Mouse (Mus musculus) heart, adult 2 months (tissue): ENCODE data around the gene Galnt18. TPM values are rescaled to one million over a fixed set of nuclear protein-coding genes. Genes with fewer than 3 reads are reported as not detected.

Experiments
- DNase-seq, 2 experiments: peaks; one replicate each; pipeline ENCODE4 v3.0.0; 2021
- H3K27ac ChIP-seq: fragments of 200-600 bp; 2 replicates; pipeline ENCODE4 v1.8.1; 2022
- H3K27me3 ChIP-seq: fragments of 200-500 bp; 2 replicates; pipeline ENCODE4 v1.6.1; 2012; ENCODE audit warnings: mild to moderate bottlenecking, low read length, inconsistent platforms, mixed read lengths; ENCODE audit not compliant: control insufficient read depth, insufficient read depth
- H3K36me3 ChIP-seq: fragments of 200-500 bp; 2 replicates; pipeline ENCODE4 v1.6.1; 2012; ENCODE audit warnings: low read length, inconsistent platforms; ENCODE audit not compliant: control insufficient read depth, insufficient read depth
- H3K4me1 ChIP-seq: fragments of 200-500 bp; 2 replicates; pipeline ENCODE4 v1.6.1; 2011; ENCODE audit warnings: low read length; ENCODE audit not compliant: control insufficient read depth, insufficient read depth
- H3K4me3 ChIP-seq: fragments of 200-600 bp; 2 replicates; pipeline ENCODE4 v1.8.1; 2022
- H3K79me2 ChIP-seq: fragments of 200-500 bp; replicated peaks from 2 replicates; pipeline ENCODE4 v1.6.1; 2012; ENCODE audit warnings: mild to moderate bottlenecking, inconsistent platforms, low read length, moderate library complexity, mixed read lengths; ENCODE audit not compliant: control insufficient read depth, insufficient read depth
- H3K9ac ChIP-seq: fragments of 200-500 bp; 2 replicates; pipeline ENCODE4 v1.6.1; 2012; ENCODE audit warnings: low read depth, mild to moderate bottlenecking, control low read depth, inconsistent platforms, low read length, mixed read lengths
- CTCF ChIP-seq: fragments of 200-600 bp; IDR thresholded peaks from 2 replicates; pipeline ENCODE4 v1.8.1; 2022; ENCODE audit warnings: antibody characterized with exemption, mild to moderate bottlenecking, moderate library complexity
- EP300 ChIP-seq: fragments of 200-500 bp; IDR thresholded peaks from 2 replicates; pipeline ENCODE4 v1.6.1; 2011; ENCODE audit warnings: low read depth, low read length, control low read depth; ENCODE audit not compliant: insufficient read depth
- POLR2A ChIP-seq: fragments of 200-500 bp; IDR thresholded peaks from 2 replicates; pipeline ENCODE4 v1.6.1; 2011; ENCODE audit warnings: mild to moderate bottlenecking, low read depth, low read length, control low read depth; ENCODE audit not compliant: insufficient read depth
- WGBS: fragments of 180-500 bp; shearing (Covaris S2); methylation state at CpG from one replicate; pipeline ENCODE4 v1.1.7; 2018; 5-methylcytosine and 5-hydroxymethylcytosine counted together
- intact Hi-C: fragments of 180-260 bp; cut with DNase I; formaldehyde crosslinking; loops from one replicate; pipeline ENCODE4 v1.15.1; 2025
- polyA plus RNA-seq: library from polyadenylated mRNA; depleted of rRNA; stranded (reverse); fragments of >200 nt; gene quantifications from 2 replicates; pipeline ENCODE4 v1.2.3, GENCODE M21; 2012
- total RNA-seq, 2 experiments: library from RNA; stranded (reverse); gene quantifications; 2 replicates each; pipeline ENCODE4 v1.2.3; 2021

Gene Galnt18
- total and polyA plus RNA-seq, 3 experiments: 11.4 to 13.6 (median 12.1) TPM

DNA sequence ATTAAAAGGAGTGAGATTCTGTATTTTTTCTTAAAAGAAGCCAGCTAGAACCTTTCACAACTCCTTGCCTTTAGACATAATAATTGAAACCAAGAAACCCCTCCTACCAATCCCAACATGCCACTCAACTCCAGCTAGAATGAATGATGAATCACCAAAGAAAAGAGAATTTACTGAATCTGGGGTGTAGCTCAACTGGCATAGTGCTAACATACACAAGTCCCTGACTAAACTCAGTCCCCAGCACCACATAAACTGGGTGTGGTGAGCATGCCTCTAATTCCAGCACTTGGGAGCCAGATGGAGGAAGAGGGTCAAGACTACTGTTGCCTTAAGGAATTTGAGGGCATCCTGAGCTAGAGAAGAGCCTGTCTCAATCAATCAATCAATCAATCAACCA, 83.6 kb downstream of the Galnt18 start:
- intact Hi-C loops: loop anchor here (10.0 kb wide), 1 partner anchor 239 kb away; no protein-coding TSS in a partner anchor
- no peak overlapping the region for H3K4me3 ChIP-seq
- H3K79me2 ChIP-seq: no peaks in the 10 kb centered on the region; the same call in 1 of the 2 replicates
- TF ChIP-seq POLR2A (no peak), EP300 (no peak), CTCF (no peak)
- H3K27ac ChIP-seq: no peak overlapping the region
- peaks cover 13% of the 10 kb centered on the region for H3K4me1 ChIP-seq
- H3K27me3 ChIP-seq: no peaks in the 10 kb centered on the region
- H3K9ac ChIP-seq: no peak overlapping the region
- DNase-seq: no peak
- no peaks in the 10 kb centered on the region; the same call in 1 of the 2 replicates for H3K36me3 ChIP-seq

DNA sequence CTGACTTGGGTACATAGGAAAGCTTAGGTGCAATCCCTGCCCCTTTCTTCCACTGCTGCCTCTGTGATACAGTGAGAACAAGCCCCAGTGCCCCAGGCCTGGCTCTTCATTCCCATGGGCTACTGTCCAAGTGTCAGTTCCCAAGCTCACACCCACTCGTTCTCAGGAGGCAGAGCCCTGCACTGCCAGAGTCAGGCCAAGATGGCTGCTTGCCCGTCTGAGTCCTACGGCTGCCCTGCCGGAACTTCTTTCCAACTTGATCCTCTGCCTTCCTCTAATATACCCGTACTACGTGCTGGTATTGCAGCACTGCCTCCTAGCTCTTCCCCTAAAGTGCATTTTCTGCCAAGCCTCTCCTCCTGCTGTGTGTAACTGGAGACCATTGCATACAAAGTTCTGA, 85.5 kb downstream of the Galnt18 start:
- WGBS: 21% methylated on average over 6 of the region's 6 CpGs
- peak; percentile 65 to 83 for DNase-seq
- Histone ChIP-seq H3K27ac (peak overlapping the region; percentile 52), H3K79me2 (no peaks in the 10 kb centered on the region; the same call in 1 of the 2 replicates), H3K9ac (no peak overlapping the region), H3K4me1 (peaks cover 12% of the 10 kb centered on the region), H3K36me3 (no peaks in the 10 kb centered on the region; the same call in 1 of the 2 replicates), H3K4me3 (no peak overlapping the region), H3K27me3 (no peaks in the 10 kb centered on the region)
- no peak for TF ChIP-seq POLR2A
- TF ChIP-seq EP300: 0 out of 2 replicates have a peak, but pooled peaks have one; percentile 50
- intact Hi-C loops: loop anchor here (5.0 to 10.0 kb wide), 3 partner anchors 33 to 240 kb away; no protein-coding TSS in a partner anchor

- H3K9ac ChIP-seq: peak overlapping the region; percentile 57
- H3K36me3 ChIP-seq: no peaks in the 10 kb centered on the region; the same call in 1 of the 2 replicates
- no peaks in the 10 kb centered on the region; the same call in 1 of the 2 replicates for H3K79me2 ChIP-seq
- 31% methylated on average over 9 of the region's 9 CpGs for WGBS
- H3K27ac ChIP-seq: peak overlapping the region; percentile 86
- peaks cover 12% of the 10 kb centered on the region for H3K4me1 ChIP-seq
- TF ChIP-seq CTCF (no peak), EP300 (peak; percentile 68), POLR2A (peak; percentile 85)
- H3K27me3 ChIP-seq: no peaks in the 10 kb centered on the region
- DNase-seq: peak; percentile 72 to 85
- intact Hi-C loops: loop anchor here (2.0 to 10.0 kb wide), 4 partner anchors 16 to 242 kb away; no protein-coding TSS in a partner anchor
- H3K4me3 ChIP-seq: peak overlapping the region; percentile 43
These were observed 87.0 kb downstream of the Galnt18 start for GRCm38 (mm10) chr7:111692641-111693261.

DNA sequence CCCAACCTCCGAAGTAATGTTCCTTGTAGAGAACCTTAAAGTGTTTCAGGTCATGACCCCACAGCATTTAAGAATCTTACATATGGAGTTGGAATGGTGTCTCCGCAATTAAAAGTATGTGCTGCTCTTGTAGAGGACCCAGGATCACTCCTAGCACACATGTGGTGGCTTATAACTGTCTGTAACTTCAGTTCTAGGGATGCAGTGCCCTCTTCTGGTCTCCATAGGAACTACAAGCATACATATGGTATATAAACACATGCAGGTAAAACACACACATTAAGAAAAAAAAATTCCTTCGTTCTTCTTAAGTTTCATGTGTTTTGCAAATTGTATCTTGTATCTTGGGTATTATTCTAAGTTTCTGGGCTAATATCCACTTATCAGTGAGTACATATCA, 99.7 kb downstream of the Galnt18 start:
- H3K36me3 ChIP-seq: no peaks in the 10 kb centered on the region
- TF ChIP-seq POLR2A: no peak
- peak; percentile 53 for TF ChIP-seq CTCF
- no peak overlapping the region for H3K9ac ChIP-seq
- no peak for DNase-seq
- 97% methylated on average over 3 of the region's 3 CpGs for WGBS
- peaks cover 1% of the 10 kb centered on the region; the same call in 1 of the 2 replicates for H3K79me2 ChIP-seq
- H3K27ac ChIP-seq: no peak overlapping the region
- no peaks in the 10 kb centered on the region for H3K27me3 ChIP-seq
- peaks cover 10% of the 10 kb centered on the region for H3K4me1 ChIP-seq
- H3K4me3 ChIP-seq: no peak overlapping the region
- intact Hi-C loops: no loop called here

DNA sequence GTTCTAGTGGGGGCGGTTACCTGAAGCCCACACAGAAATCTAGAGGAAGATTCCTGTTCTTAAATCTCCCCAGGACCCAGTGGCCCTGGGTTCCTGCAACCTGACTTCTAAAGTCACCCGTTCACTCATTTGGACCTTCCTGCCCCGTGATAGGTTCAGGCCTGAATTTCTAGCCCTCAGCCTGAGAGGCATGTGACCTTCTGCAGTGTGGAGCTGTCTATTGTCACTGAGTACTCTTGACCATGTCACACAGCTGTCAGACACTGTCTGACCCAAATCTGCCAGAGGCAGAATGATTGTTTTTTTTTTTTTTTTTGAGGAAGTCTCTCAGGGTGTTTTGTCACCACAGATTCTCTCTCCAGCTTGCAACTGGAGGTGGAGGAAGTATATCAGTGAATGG, 103.3 kb downstream of the Galnt18 start:
- Histone ChIP-seq H3K4me3 (no peak overlapping the region), H3K27me3 (no peaks in the 10 kb centered on the region), H3K36me3 (no peaks in the 10 kb centered on the region), H3K79me2 (peaks cover 1% of the 10 kb centered on the region; the same call in 1 of the 2 replicates), H3K27ac (no peak overlapping the region; the same call in 1 of the 2 replicates), H3K4me1 (peaks cover 12% of the 10 kb centered on the region), H3K9ac (no peak overlapping the region)
- peak in 1 of 2 experiments; percentile 34 for DNase-seq
- WGBS: 59% methylated on average over 3 of the region's 3 CpGs
- no peak for TF ChIP-seq CTCF
- TF ChIP-seq POLR2A: no peak
- TF ChIP-seq EP300: peak; percentile 90
- intact Hi-C loops: loop anchor here (2.0 to 5.0 kb wide), 2 partner anchors 16 to 124 kb away; no protein-coding TSS in a partner anchor

DNA sequence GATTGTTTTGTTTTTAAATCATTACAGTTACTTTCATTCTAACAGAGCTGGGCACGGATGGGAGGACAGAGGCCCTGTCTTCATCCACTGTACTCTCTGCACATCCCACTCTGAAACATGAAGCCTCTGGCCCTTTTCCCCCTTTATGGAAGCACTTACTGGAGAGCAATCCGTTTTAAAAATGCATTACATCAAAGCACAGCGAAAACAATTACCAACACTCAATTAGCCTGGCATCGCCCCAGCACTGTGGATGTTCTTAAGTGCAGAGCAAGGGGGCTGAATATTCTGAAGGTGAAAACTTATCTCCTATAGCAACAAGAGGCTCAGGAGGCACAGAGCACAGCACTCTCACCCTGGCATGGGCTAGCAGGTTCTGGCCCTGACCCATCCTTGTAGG, 107.3 kb downstream of the Galnt18 start:
- 63% methylated on average over 4 of the region's 4 CpGs for WGBS
- H3K27ac ChIP-seq: no peak overlapping the region
- intact Hi-C loops: no loop called here
- peaks cover 1% of the 10 kb centered on the region; the same call in 1 of the 2 replicates for H3K79me2 ChIP-seq
- H3K4me1 ChIP-seq: peaks cover 4% of the 10 kb centered on the region
- H3K36me3 ChIP-seq: no peaks in the 10 kb centered on the region
- no peak for DNase-seq
- H3K4me3 ChIP-seq: no peak overlapping the region
- no peak overlapping the region for H3K9ac ChIP-seq
- no peaks in the 10 kb centered on the region for H3K27me3 ChIP-seq
- TF ChIP-seq CTCF: no peak
- TF ChIP-seq POLR2A: no peak
- TF ChIP-seq EP300: no peak
